Comparison of ENCODE assay signal across 23 mouse cellular contexts in the genomic region with DNA sequence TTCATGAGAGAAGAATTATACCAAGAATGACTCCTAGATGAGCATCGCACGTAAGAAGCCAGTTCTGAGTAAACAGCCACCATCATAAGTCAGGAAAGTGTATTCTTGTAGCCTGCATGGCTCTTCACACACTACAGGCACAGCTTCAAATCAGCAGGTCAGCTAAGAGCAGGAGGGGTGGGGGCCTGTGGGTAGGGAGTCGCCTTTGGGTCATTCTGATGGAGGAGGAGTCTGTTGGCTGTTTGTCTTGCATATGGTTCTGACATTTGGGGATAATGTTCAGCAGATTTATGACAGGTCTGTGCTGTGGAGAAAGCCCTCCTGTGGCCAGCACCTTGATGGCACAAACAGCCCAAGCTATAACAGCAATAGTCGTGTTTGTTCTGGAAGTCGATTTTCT. TPM values are rescaled to one million over a fixed set of nuclear protein-coding genes. Genes with fewer than 3 reads are reported as not detected.
DNase-seq lines count a peak whose midpoint lies in the region; ATAC-seq and TF ChIP-seq lines count a peak whose summit lies in the region.
"Had no signal": no experiment of that assay in that cellular context is flagged by ENCODE, and none has a peak within 500 bp of the region (broad histone marks: within the 10 kb centered on the region; RNA-seq: fewer than 3 reads in every experiment).

No protein-coding gene starts in this region.

- no peak overlapping the region for H3K9ac ChIP-seq in forebrain, embryonic 12.5 days
- H3K9ac ChIP-seq in hindbrain, embryonic 14.5 days = no peak overlapping the region
- H3K9ac ChIP-seq in midbrain, postnatal 0 days (replicated peaks; ENCODE audit: low read length, poor library complexity, severe bottlenecking) = no peak overlapping the region
- H3K9ac ChIP-seq: embryonic facial prominence, embryonic 13.5 days; intestine, embryonic 15.5 days; limb, embryonic 12.5 days; liver, embryonic 13.5 days; lung, embryonic 14.5 days had no signal

- peak; percentile 33 for TF ChIP-seq CTCF in midbrain, postnatal 0 days (IDR thresholded peaks at IDR 0.05)

- WGBS in forebrain, embryonic 12.5 days = 74% methylated on average over 5 of the region's 5 CpGs
- WGBS in forebrain, embryonic 10.5 days = 82% methylated on average over 5 of the region's 5 CpGs
- WGBS in embryonic facial prominence, embryonic 10.5 days = 72% methylated on average over 5 of the region's 5 CpGs
- 52% methylated on average over 5 of the region's 5 CpGs for WGBS in hindbrain, embryonic 14.5 days
- WGBS in midbrain, postnatal 0 days = 63% methylated on average over 5 of the region's 5 CpGs

- no peaks in the 10 kb centered on the region for H3K36me3 ChIP-seq in forebrain, embryonic 12.5 days (replicated peaks)
- peaks cover 9% of the 10 kb centered on the region for H3K36me3 ChIP-seq in forebrain, embryonic 10.5 days (replicated peaks)
- 0 out of 2 replicates have a peak, but pooled peaks cover 3% of the 10 kb centered on the region for H3K36me3 ChIP-seq in embryonic facial prominence, embryonic 10.5 days (replicated peaks)
- H3K36me3 ChIP-seq in hindbrain, embryonic 14.5 days (replicated peaks; ENCODE audit: control insufficient read depth, insufficient read depth) = no peaks in the 10 kb centered on the region
- H3K36me3 ChIP-seq in midbrain, postnatal 0 days (ENCODE audit: insufficient read depth, low read length) = no peaks in the 10 kb centered on the region; the same call in 1 of the 2 replicates
- H3K36me3 ChIP-seq: intestine, embryonic 15.5 days; limb, embryonic 12.5 days; liver, embryonic 13.5 days had no signal

- H3K4me3 ChIP-seq in forebrain, embryonic 12.5 days (replicated peaks) = no peak overlapping the region
- H3K4me3 ChIP-seq in forebrain, embryonic 10.5 days = no peak overlapping the region
- no peak overlapping the region for H3K4me3 ChIP-seq in embryonic facial prominence, embryonic 10.5 days
- H3K4me3 ChIP-seq in hindbrain, embryonic 14.5 days (replicated peaks; ENCODE audit: low read length) = no peak overlapping the region
- H3K4me3 ChIP-seq in midbrain, postnatal 0 days (ENCODE audit: low read depth, low read length) = no peak overlapping the region
- H3K4me3 ChIP-seq: embryonic facial prominence, embryonic 13.5 days; intestine, embryonic 15.5 days; limb, embryonic 12.5 days; liver, embryonic 13.5 days had no signal

- no peak for DNase-seq in forebrain, embryonic 10.5 days (ENCODE audit: extremely low spot score, low spot score)
- no peak for DNase-seq in embryonic facial prominence, embryonic 10.5 days (ENCODE audit: low spot score)
- peak; percentile 24 for DNase-seq in hindbrain, embryonic 14.5 days (ENCODE audit: low spot score)
- no peak for DNase-seq in midbrain, postnatal 0 days (ENCODE audit: low spot score)
- no peak for DNase-seq in adrenal gland, postnatal 10 days
- no peak for DNase-seq in natural killer cell, adult 2 months (ENCODE audit: low spot score in 2 of 2)
- no peak for DNase-seq in layer of hippocampus, postnatal 14 days (ENCODE audit: low spot score in 2 of 2)
- DNase-seq: adrenal gland, adult 8-10 months; cerebellum, adult 9-11 months; heart, postnatal 36 days; kidney, postnatal 36 days; liver, embryonic 13.5 days; lung, embryonic 14.5 days; lung, postnatal 36 days had no signal

- H3K4me2 ChIP-seq in forebrain, embryonic 12.5 days = no peak overlapping the region
- H3K4me2 ChIP-seq in hindbrain, embryonic 14.5 days (replicated peaks) = peak overlapping the region; percentile 15; the same call in 1 of the 2 replicates
- H3K4me2 ChIP-seq in midbrain, postnatal 0 days (ENCODE audit: low read depth, low read length, poor library complexity, severe bottlenecking) = no peak overlapping the region
- H3K4me2 ChIP-seq: embryonic facial prominence, embryonic 13.5 days; intestine, embryonic 15.5 days; limb, embryonic 12.5 days; liver, embryonic 13.5 days; lung, embryonic 14.5 days had no signal

- ATAC-seq in forebrain, embryonic 12.5 days (ENCODE audit: low FRiP score) = no peak
- no peak for ATAC-seq in hindbrain, embryonic 14.5 days (ENCODE audit: low FRiP score)
- ATAC-seq in midbrain, postnatal 0 days (ENCODE audit: low FRiP score) = no peak; the same call in 1 of the 2 replicates
- ATAC-seq: intestine, embryonic 15.5 days had no signal

- H3K27ac ChIP-seq in forebrain, embryonic 12.5 days = 0 out of 2 replicates have a peak overlapping the region, but pooled peaks have one; percentile 31
- no peak overlapping the region for H3K27ac ChIP-seq in forebrain, embryonic 10.5 days
- H3K27ac ChIP-seq in embryonic facial prominence, embryonic 10.5 days (replicated peaks) = 0 out of 2 replicates have a peak overlapping the region, but pooled peaks have one; percentile 30
- peak overlapping the region; percentile 33; the same call in 1 of the 2 replicates for H3K27ac ChIP-seq in hindbrain, embryonic 14.5 days
- peak overlapping the region; percentile 64 for H3K27ac ChIP-seq in midbrain, postnatal 0 days (ENCODE audit: low read depth, low read length)
- H3K27ac ChIP-seq: embryonic facial prominence, embryonic 13.5 days; intestine, embryonic 15.5 days; limb, embryonic 12.5 days; liver, embryonic 13.5 days had no signal

- no peaks in the 10 kb centered on the region for H3K27me3 ChIP-seq in forebrain, embryonic 12.5 days
- H3K27me3 ChIP-seq in forebrain, embryonic 10.5 days (ENCODE audit: poor library complexity, severe bottlenecking) = no peaks in the 10 kb centered on the region
- H3K27me3 ChIP-seq in embryonic facial prominence, embryonic 10.5 days (replicated peaks; ENCODE audit: low read depth, poor library complexity, severe bottlenecking) = no peaks in the 10 kb centered on the region
- no peaks in the 10 kb centered on the region for H3K27me3 ChIP-seq in hindbrain, embryonic 14.5 days (ENCODE audit: control insufficient read depth, insufficient read depth, low read length)
- H3K27me3 ChIP-seq in midbrain, postnatal 0 days (ENCODE audit: insufficient read depth, low read length) = no peaks in the 10 kb centered on the region
- H3K27me3 ChIP-seq: embryonic facial prominence, embryonic 13.5 days; intestine, embryonic 15.5 days; limb, embryonic 12.5 days; liver, embryonic 13.5 days had no signal

- no peaks in the 10 kb centered on the region for H3K9me3 ChIP-seq in forebrain, embryonic 12.5 days
- no peaks in the 10 kb centered on the region for H3K9me3 ChIP-seq in forebrain, embryonic 10.5 days
- H3K9me3 ChIP-seq in embryonic facial prominence, embryonic 10.5 days = no peaks in the 10 kb centered on the region
- no peaks in the 10 kb centered on the region for H3K9me3 ChIP-seq in hindbrain, embryonic 14.5 days (ENCODE audit: control insufficient read depth, low read length)
- H3K9me3 ChIP-seq in midbrain, postnatal 0 days (ENCODE audit: low read length) = no peaks in the 10 kb centered on the region
- H3K9me3 ChIP-seq: embryonic facial prominence, embryonic 13.5 days; intestine, embryonic 15.5 days; limb, embryonic 12.5 days; liver, embryonic 13.5 days had no signal

- H3K4me1 ChIP-seq in forebrain, embryonic 12.5 days = peaks cover 13% of the 10 kb centered on the region
- H3K4me1 ChIP-seq in forebrain, embryonic 10.5 days = peaks cover 35% of the 10 kb centered on the region
- H3K4me1 ChIP-seq in embryonic facial prominence, embryonic 10.5 days = peaks cover 37% of the 10 kb centered on the region
- H3K4me1 ChIP-seq in hindbrain, embryonic 14.5 days (replicated peaks; ENCODE audit: control insufficient read depth, insufficient read depth, low read length) = peaks cover 9% of the 10 kb centered on the region
- peaks cover 5% of the 10 kb centered on the region; the same call in 1 of the 2 replicates for H3K4me1 ChIP-seq in midbrain, postnatal 0 days (ENCODE audit: insufficient read depth, low read length)
- H3K4me1 ChIP-seq: liver, embryonic 13.5 days had no signal

RNA-seq across cellular contexts. Expression of a gene that starts 19.9 kb away (rescaled TPM):
- polyA plus RNA-seq in forebrain, embryonic 12.5 days (2016; fragmentation: Nextera tagmentation; extraction: Ambion mirVana) = 0.05 and 0.19 TPM in 2 replicates
- polyA plus RNA-seq in forebrain, embryonic 10.5 days (2016; fragmentation: Nextera tagmentation; extraction: Ambion mirVana) = 0.23 and 0.33 TPM in 2 replicates
- 0.10 and 0.15 TPM in 2 replicates for polyA plus RNA-seq in embryonic facial prominence, embryonic 10.5 days (2016; fragmentation: Nextera tagmentation; extraction: Ambion mirVana)
- 0.08 and 0.09 TPM in 2 replicates for polyA plus RNA-seq in hindbrain, embryonic 14.5 days (2014; fragmentation: Nextera tagmentation; extraction: Ambion mirVana)
- not detected in 2 replicates for total RNA-seq in midbrain, postnatal 0 days (2014; rRNA removed)
- polyA plus RNA-seq in midbrain, postnatal 0 days (2015; fragmentation: Nextera tagmentation; extraction: Ambion mirVana) = 0.06 TPM in 1 of 2 replicates, not detected in the other
- 10 to 100 TPM in 1 of 2 experiments, 1 to 10 TPM in 1; 8.9 to 23.3 TPM for total RNA-seq in adrenal gland, postnatal 10 days (2021)
- not detected for total RNA-seq in layer of hippocampus, postnatal 14 days (2021)
- total RNA-seq: adrenal gland, adult 8-10 months; heart, postnatal 36 days; layer of hippocampus, postnatal 10 days; left cerebral cortex, postnatal 10 days; megakaryocyte-erythroid progenitor cell, adult 5-6 weeks had no signal
- polyA plus RNA-seq: heart, embryonic 14.5 days had no signal

RNA-seq across cellular contexts. Expression of a gene that starts 26.6 kb away (rescaled TPM):
- 2.8 and 4.2 TPM in 2 replicates for polyA plus RNA-seq in forebrain, embryonic 12.5 days (2016; fragmentation: Nextera tagmentation; extraction: Ambion mirVana)
- 5.3 and 5.4 TPM in 2 replicates for polyA plus RNA-seq in forebrain, embryonic 10.5 days (2016; fragmentation: Nextera tagmentation; extraction: Ambion mirVana)
- 1.3 and 1.6 TPM in 2 replicates for polyA plus RNA-seq in embryonic facial prominence, embryonic 10.5 days (2016; fragmentation: Nextera tagmentation; extraction: Ambion mirVana)
- 2.6 and 5.9 TPM in 2 replicates for polyA plus RNA-seq in hindbrain, embryonic 14.5 days (2014; fragmentation: Nextera tagmentation; extraction: Ambion mirVana)
- 2.9 and 3.0 TPM in 2 replicates for total RNA-seq in midbrain, postnatal 0 days (2014; rRNA removed)
- 1.2 and 1.3 TPM in 2 replicates for polyA plus RNA-seq in midbrain, postnatal 0 days (2015; fragmentation: Nextera tagmentation; extraction: Ambion mirVana)
- 10 to 100 TPM in 1 of 2 experiments, 1 to 10 TPM in 1; 9.3 to 16.9 TPM for total RNA-seq in adrenal gland, postnatal 10 days (2021)
- total RNA-seq in layer of hippocampus, postnatal 14 days (2021) = not detected
- total RNA-seq: gastrocnemius, postnatal 4 days; heart, postnatal 36 days; layer of hippocampus, postnatal 10 days; left cerebral cortex, postnatal 10 days; megakaryocyte-erythroid progenitor cell, adult 5-6 weeks had no signal

RNA-seq across cellular contexts. Expression of a gene that starts 29.9 kb away (rescaled TPM):
- polyA plus RNA-seq in forebrain, embryonic 12.5 days (2016; fragmentation: Nextera tagmentation; extraction: Ambion mirVana) = 34.2 and 34.6 TPM in 2 replicates
- 35.5 and 36.0 TPM in 2 replicates for polyA plus RNA-seq in forebrain, embryonic 10.5 days (2016; fragmentation: Nextera tagmentation; extraction: Ambion mirVana)
- 29.4 and 34.6 TPM in 2 replicates for polyA plus RNA-seq in embryonic facial prominence, embryonic 10.5 days (2016; fragmentation: Nextera tagmentation; extraction: Ambion mirVana)
- 33.4 and 34.8 TPM in 2 replicates for polyA plus RNA-seq in hindbrain, embryonic 14.5 days (2014; fragmentation: Nextera tagmentation; extraction: Ambion mirVana)
- total RNA-seq in midbrain, postnatal 0 days (2014; rRNA removed) = 18.3 and 19.6 TPM in 2 replicates
- 36.1 and 37.7 TPM in 2 replicates for polyA plus RNA-seq in midbrain, postnatal 0 days (2015; fragmentation: Nextera tagmentation; extraction: Ambion mirVana)
- 10 to 100 TPM; 14.6 to 17.9 TPM for total RNA-seq in adrenal gland, postnatal 10 days (2021)
- 10 to 100 TPM; 21.7 to 23.5 TPM for total RNA-seq in layer of hippocampus, postnatal 14 days (2021)
